Mouse (Mus musculus): ENCODE data around the gene Macc1. TPM values are rescaled to one million over a fixed set of nuclear protein-coding genes. Genes with fewer than 3 reads are reported as not detected.
"Not testable (repeated sequence)": the region's sequence is repeated elsewhere in the genome, so short reads cannot be mapped to it uniquely, and the experiment has no call there.

Macc1 gene
- total RNA-seq (2017), result not detected in 2 replicates

GRCm38 (mm10) chr12:119313970-119314369, at the start of gene Macc1:
Gene Macc1, plus strand, starts transcription at chr12:119314270.
- ATAC-seq (replicated peaks; ENCODE audit: low read depth, poor library complexity, severe bottlenecking), result no peak

GRCm38 (mm10) chr12:119264506-119264905, 49.6 kb upstream of the Macc1 start:
- ATAC-seq (replicated peaks; ENCODE audit: low read depth, poor library complexity, severe bottlenecking), result no peak

DNA sequence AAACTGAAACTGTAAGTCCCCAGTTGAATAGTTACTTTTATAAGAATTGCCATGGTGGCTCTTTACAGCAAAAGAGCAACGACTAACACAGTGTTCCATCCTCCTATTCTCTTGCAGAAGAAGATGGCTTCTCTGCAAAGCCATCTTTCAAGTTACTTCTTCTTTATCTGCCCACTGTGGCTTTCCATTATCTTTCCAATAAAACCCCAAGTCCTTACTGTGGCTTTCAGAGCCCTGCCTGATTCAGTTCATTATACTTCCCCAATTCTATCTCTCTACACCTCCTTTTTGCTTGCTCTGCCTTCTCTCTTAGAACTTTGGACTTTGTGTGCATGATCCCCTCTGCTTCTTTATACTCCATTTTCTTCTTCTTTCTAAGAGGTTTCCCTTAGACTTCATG, 45.3 kb upstream of the Macc1 start:
- ATAC-seq (replicated peaks; ENCODE audit: low read depth, poor library complexity, severe bottlenecking), result peak; percentile 96

- no peak for ATAC-seq (replicated peaks; ENCODE audit: low read depth, poor library complexity, severe bottlenecking)
Measured at GRCm38 (mm10) chr12:119270036-119270435, 44.0 kb upstream of the Macc1 start.

- ATAC-seq (replicated peaks; ENCODE audit: low read depth, poor library complexity, severe bottlenecking), result no peak
Measured at GRCm38 (mm10) chr12:119271964-119272363, 42.1 kb upstream of the Macc1 start.

DNA sequence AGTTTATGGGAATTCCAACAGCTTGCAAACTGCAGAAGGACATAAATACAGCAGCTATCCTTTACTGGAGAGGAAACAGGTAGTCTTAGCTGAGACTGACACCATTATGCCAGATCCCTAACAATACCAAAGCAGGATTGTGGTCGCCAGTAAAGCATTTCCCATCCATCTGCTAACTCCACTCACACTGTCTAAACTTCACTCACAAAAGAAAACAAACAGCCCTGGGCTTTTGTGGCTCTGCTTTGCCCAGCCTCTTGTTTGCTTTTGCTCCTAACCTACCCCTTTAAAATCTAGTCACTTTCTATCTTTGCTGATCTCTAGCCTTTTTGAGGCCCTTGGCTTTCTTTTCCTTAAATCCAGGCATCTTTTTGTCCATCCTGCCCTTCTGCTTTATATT, 40.5 kb upstream of the Macc1 start:
- ATAC-seq (replicated peaks; ENCODE audit: low read depth, poor library complexity, severe bottlenecking), result no peak

- 0 out of 2 replicates have a peak, but pooled peaks have one; percentile 15 for ATAC-seq (replicated peaks; ENCODE audit: low read depth, poor library complexity, severe bottlenecking)
Measured at GRCm38 (mm10) chr12:119276282-119276681, 37.8 kb upstream of the Macc1 start.

GRCm38 (mm10) chr12:119291618-119292017, 22.5 kb upstream of the Macc1 start:
- no peak for ATAC-seq (replicated peaks; ENCODE audit: low read depth, poor library complexity, severe bottlenecking)

- no peak for ATAC-seq (replicated peaks; ENCODE audit: low read depth, poor library complexity, severe bottlenecking)
Measured at GRCm38 (mm10) chr12:119303618-119304017, 10.5 kb upstream of the Macc1 start.

DNA sequence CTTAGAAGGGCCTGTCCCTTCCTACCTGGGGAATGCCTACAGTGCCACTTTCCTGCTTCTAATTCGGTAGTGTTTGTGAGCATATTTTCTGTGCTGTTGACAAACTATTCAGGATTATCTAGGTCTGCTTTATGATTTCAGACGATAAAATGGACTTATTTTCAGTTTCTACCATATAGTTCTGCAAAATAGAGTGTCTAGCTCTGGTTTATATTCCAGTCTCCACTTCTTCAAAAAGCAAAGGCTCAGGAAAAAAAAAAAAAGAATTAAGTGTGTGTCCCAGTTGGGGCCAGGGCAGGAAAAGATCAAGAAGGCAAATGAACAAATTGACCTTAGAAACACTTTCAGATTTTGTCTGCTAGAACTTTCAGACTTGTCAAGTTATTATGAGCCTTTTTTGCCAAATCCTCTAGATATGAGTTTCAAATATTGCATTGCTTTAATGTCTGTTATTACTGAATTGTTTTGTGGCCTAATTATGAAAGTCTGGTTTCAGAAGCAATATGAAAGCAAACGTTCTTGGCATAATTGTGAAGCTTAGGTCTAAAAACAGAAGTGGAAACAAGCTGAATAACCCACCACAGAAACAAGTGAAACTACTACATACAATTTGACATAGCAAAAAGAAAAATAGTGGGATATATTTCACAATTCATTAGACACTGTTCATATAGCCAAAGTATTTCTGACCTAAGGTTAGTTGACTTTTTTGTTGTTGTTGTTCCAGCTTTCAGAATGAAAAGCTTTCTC, 881 bp upstream of the Macc1 start:
- ATAC-seq (replicated peaks; ENCODE audit: low read depth, poor library complexity, severe bottlenecking), result peak; percentile 76

- no peak for ATAC-seq (replicated peaks; ENCODE audit: low read depth, poor library complexity, severe bottlenecking)
Measured at GRCm38 (mm10) chr12:119318799-119319198, 4.7 kb downstream of the Macc1 start.

- ATAC-seq (replicated peaks; ENCODE audit: low read depth, poor library complexity, severe bottlenecking), result 0 out of 2 replicates have a peak, but pooled peaks have one; percentile 52
Measured at GRCm38 (mm10) chr12:119325400-119325799, 11.3 kb downstream of the Macc1 start.

DNA sequence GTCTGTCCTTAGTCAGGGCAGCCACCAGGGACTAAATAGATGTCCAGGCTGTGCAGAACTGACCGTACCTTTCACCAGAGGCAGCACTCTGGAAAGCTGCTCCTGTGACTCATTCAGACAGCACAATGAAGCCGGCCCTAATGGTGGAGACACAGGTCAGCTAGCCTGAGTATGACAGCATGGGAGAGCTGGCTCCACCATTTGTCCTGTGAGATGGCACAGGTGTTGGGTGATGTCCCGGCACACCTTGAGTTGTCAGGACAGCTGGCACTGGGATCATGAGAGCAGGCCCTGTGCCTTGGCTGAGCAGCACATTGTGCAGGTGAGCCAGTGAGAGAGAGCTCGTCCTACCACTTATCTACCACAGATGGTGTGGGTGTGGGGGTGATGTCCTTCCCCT, 16.6 kb downstream of the Macc1 start:
- ATAC-seq (replicated peaks; ENCODE audit: low read depth, poor library complexity, severe bottlenecking), result no peak

GRCm38 (mm10) chr12:119333376-119333775, 19.3 kb downstream of the Macc1 start:
- no peak for ATAC-seq (replicated peaks; ENCODE audit: low read depth, poor library complexity, severe bottlenecking)

DNA sequence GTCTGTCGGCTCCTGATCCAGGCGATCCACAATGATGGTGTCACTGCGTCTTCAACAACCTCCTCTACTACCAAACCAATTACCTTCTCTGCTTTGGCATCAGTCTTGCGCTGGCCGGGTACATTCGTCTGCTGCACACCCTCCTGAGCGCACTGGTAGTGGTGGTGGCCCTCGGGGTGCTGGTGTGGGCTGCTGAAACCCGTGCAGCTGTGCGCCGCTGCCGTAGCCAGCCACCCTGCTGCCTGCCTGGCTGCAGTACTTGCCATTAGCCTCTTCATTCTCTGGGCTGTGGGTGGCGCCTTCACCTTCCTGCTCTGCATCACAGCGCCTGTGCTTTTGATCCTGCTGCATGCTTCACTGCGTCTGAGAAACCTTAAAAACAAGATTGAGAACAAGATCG, 38.5 kb downstream of the Macc1 start:
- ATAC-seq (replicated peaks; ENCODE audit: low read depth, poor library complexity, severe bottlenecking), result not testable (repeated sequence)

GRCm38 (mm10) chr12:119357418-119358241, 43.6 kb downstream of the Macc1 start:
- ATAC-seq (replicated peaks; ENCODE audit: low read depth, poor library complexity, severe bottlenecking), result peak; percentile 77

DNA sequence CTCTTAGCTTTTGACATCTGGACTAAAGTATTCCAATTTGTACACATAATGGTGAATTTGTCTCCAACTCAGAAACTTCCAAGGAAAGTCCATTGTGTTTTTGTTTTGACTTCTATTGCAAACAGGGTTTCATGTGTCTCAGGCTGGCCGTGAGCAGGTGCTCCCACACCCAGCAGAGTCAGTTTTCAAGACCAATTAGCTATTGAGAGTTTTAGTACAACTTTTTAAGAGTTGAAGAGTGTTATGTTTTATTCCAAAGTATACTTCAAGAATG, 44.1 kb downstream of the Macc1 start:
- no peak for ATAC-seq (replicated peaks; ENCODE audit: low read depth, poor library complexity, severe bottlenecking)

GRCm38 (mm10) chr12:119365041-119365440, 51.0 kb downstream of the Macc1 start:
- no peak for ATAC-seq (replicated peaks; ENCODE audit: low read depth, poor library complexity, severe bottlenecking)

DNA sequence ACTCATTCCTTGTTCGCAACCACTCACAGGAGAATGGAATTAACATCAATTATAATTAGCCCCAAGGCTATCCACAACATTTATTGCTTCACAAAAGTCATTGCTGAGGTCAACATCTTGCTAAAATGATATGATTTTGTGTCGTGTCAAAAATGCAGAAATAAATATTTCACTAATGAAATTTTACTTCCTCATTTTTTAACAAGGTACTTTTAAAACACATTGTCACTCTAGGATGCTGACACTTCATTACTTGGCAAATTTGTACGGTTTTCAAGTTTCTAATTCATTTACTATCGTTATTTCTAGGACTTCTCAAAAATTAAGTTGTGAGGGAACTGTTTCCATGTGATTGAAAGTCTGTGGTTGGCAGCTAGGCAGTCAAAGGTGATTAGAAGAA, 55.8 kb downstream of the Macc1 start:
- peak; percentile 29; the same call in 1 of the 2 replicates for ATAC-seq (replicated peaks; ENCODE audit: low read depth, poor library complexity, severe bottlenecking)

DNA sequence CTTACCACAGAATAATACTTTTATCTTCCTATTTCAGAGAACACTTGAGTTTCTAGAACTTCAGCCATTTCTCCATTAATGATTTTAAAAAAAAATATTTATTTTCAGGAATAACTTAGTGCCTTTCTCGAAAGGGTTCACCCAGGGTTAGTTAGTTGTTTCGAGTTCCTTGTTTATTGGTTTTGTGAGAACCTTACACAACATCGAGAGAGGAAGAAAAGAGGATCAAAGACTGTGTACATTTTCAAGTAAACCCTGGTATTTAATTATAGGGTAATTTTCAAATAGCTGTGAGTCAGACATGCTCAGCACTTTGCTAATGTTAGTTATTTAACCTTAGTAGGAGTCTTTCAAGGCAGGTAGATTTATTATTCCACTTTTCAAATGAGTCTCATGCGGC, 58.3 kb downstream of the Macc1 start:
- ATAC-seq (replicated peaks; ENCODE audit: low read depth, poor library complexity, severe bottlenecking), result no peak

DNA sequence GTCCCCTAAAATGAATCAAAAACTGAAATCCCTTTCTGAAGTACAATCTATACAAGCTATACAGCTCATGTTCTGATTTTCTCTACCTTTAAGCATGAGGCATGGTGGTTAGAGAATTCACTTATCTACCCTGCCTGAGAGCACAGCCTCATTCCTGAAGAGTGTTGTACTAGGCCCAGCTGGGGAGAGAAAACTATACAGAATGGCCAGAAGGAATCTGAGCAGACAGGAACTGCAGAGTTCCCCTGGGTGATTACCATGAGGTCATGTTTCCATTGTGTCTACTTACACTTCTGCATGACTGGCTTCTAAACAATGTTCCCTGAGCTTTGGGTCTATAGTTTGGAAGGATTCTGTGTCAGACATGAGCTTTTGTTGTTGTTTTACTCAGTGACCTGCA, 62.8 kb downstream of the Macc1 start:
- ATAC-seq (replicated peaks; ENCODE audit: low read depth, poor library complexity, severe bottlenecking), result no peak

All from common myeloid progenitor, adult 5-6 weeks (primary cell).